Mouse (Mus musculus) frontal cortex, postnatal 25 days (tissue): ENCODE measurements around the gene Psmc1.

ENCODE experiments used
- DNase-seq, 2 experiments: peaks; one replicate each; pipeline ENCODE4 v3.0.0; 2022; ENCODE audit warnings: low spot score in 2 of 2

The Psmc1 gene

GRCm38 (mm10) chr12:100124913-100125798 lies 15.2 kb downstream of the Psmc1 start:
- DNase-seq = no peak

GRCm38 (mm10) chr12:100126968-100127865 lies 17.3 kb downstream of the Psmc1 start:
- DNase-seq = no peak

- no peak for DNase-seq
Measured at GRCm38 (mm10) chr12:100127866-100128480, 18.0 kb downstream of the Psmc1 start.

GRCm38 (mm10) chr12:100128522-100128921 lies 18.6 kb downstream of the Psmc1 start:
- no peak for DNase-seq

- no peak for DNase-seq
Measured at GRCm38 (mm10) chr12:100128961-100129360, 19.0 kb downstream of the Psmc1 start.

- no peak for DNase-seq
Measured at GRCm38 (mm10) chr12:100131167-100131566, 21.2 kb downstream of the Psmc1 start.

GRCm38 (mm10) chr12:100131655-100132054 lies 21.7 kb downstream of the Psmc1 start:
- DNase-seq = peak; percentile 49 to 67

GRCm38 (mm10) chr12:100134395-100134936 lies 24.5 kb downstream of the Psmc1 start:
- DNase-seq = no peak

GRCm38 (mm10) chr12:100135117-100135516 lies 25.2 kb downstream of the Psmc1 start:
- no peak for DNase-seq

GRCm38 (mm10) chr12:100142848-100143523 lies 33.0 kb downstream of the Psmc1 start:
- DNase-seq = no peak

GRCm38 (mm10) chr12:100143737-100144136 lies 33.8 kb downstream of the Psmc1 start:
- no peak for DNase-seq

- no peak for DNase-seq
Measured at GRCm38 (mm10) chr12:100144269-100144668, 34.3 kb downstream of the Psmc1 start.

GRCm38 (mm10) chr12:100152466-100152865 lies 42.5 kb downstream of the Psmc1 start:
- no peak for DNase-seq

GRCm38 (mm10) chr12:100159261-100159975 lies 49.5 kb downstream of the Psmc1 start, which contains the start of gene Nrde2:
Gene Nrde2 (minus strand): TSS chr12:100159653.
- peak; percentile 79 to 89 for DNase-seq

- no peak for DNase-seq
Measured at GRCm38 (mm10) chr12:100164991-100165500, 55.1 kb downstream of the Psmc1 start.

- peak in 1 of 2 experiments; percentile 48 for DNase-seq
Measured at GRCm38 (mm10) chr12:100166177-100166576, 56.2 kb downstream of the Psmc1 start.

- no peak for DNase-seq
Measured at GRCm38 (mm10) chr12:100166939-100167338, 57.0 kb downstream of the Psmc1 start.

GRCm38 (mm10) chr12:100167502-100167901 lies 57.5 kb downstream of the Psmc1 start:
- no peak for DNase-seq

- no peak for DNase-seq
Measured at GRCm38 (mm10) chr12:100167931-100168871, 58.2 kb downstream of the Psmc1 start.
